Mouse (Mus musculus): ENCODE results near the gene Ncoa1. TPM values are rescaled to one million over a fixed set of nuclear protein-coding genes. Genes with fewer than 3 reads are reported as not detected.
"Not testable (repeated sequence)": the region's sequence is repeated elsewhere in the genome, so short reads cannot be mapped to it uniquely, and the experiment has no call there.

The Ncoa1 gene
- total and polyA plus RNA-seq, 2 experiments = 9.3 TPM

DNA sequence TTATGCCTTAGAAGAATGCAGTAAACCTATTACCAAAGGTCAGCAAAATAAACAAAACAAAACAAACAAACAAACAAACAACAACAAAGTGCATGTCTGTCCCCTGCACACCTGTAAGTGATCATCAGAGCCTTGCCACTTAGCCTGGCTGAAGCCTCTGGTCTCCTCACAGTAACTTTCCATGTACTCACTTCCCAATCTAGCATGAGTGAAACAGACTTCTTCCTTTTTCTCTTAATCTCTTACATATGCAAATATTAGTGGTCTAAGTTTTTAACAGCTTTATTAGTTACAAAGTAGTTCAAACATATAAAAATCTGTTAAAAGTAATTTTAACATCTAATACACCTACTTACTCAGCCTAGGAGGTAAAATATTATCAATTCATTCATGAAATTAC, 24.7 kb downstream of the Ncoa1 start:
- no peaks in the 10 kb centered on the region for H3K27me3 ChIP-seq (ENCODE audit: control insufficient read depth, insufficient read depth, low read length)
- no peak for DNase-seq (ENCODE audit: extremely low read depth, low read depth, low spot score)
- no peak for TF ChIP-seq CTCF (IDR thresholded peaks at IDR 0.05; ENCODE audit: low read depth, low read length)
- no peak for TF ChIP-seq POLR2A (IDR thresholded peaks at IDR 0.05; ENCODE audit: extremely low read depth, insufficient read depth, low read length)
- H3K79me2 ChIP-seq (ENCODE audit: control insufficient read depth, insufficient read depth, low read length) = peaks cover 10% of the 10 kb centered on the region; the same call in 1 of the 2 replicates
- H3K4me3 ChIP-seq (ENCODE audit: insufficient read depth, low read depth, low read length) = no peak overlapping the region
- H3K9ac ChIP-seq (ENCODE audit: low read depth, low read length) = no peak overlapping the region
- H3K4me1 ChIP-seq (ENCODE audit: control insufficient read depth, insufficient read depth, low read length) = peaks cover 6% of the 10 kb centered on the region
- no peaks in the 10 kb centered on the region for H3K36me3 ChIP-seq (ENCODE audit: control insufficient read depth, insufficient read depth, low read length)
- no peak overlapping the region for H3K27ac ChIP-seq (replicated peaks; ENCODE audit: insufficient read depth, low read depth, low read length)

DNA sequence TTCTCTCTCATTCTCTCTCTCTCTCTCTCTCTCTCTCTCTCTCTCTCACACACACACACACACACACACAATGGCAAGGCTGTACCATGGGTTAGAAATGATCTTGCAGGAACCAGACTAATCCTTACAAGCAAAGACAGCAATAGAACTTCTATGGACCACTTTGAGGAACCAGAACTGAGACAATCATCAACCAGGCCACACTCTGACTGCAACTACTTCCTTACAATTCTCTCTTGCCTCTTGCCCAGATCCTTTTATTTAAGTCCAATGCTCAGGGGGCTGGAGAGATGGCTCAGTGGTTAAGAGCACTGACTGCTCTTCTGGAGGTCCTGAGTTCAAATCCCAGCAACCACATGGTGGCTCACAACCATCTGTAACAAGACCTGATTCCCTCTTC, 26.5 kb downstream of the Ncoa1 start:
- not testable (repeated sequence) for H3K36me3 ChIP-seq (ENCODE audit: control insufficient read depth, insufficient read depth, low read length); DNase-seq (ENCODE audit: extremely low read depth, low read depth, low spot score); H3K79me2 ChIP-seq (ENCODE audit: control insufficient read depth, insufficient read depth, low read length)

DNA sequence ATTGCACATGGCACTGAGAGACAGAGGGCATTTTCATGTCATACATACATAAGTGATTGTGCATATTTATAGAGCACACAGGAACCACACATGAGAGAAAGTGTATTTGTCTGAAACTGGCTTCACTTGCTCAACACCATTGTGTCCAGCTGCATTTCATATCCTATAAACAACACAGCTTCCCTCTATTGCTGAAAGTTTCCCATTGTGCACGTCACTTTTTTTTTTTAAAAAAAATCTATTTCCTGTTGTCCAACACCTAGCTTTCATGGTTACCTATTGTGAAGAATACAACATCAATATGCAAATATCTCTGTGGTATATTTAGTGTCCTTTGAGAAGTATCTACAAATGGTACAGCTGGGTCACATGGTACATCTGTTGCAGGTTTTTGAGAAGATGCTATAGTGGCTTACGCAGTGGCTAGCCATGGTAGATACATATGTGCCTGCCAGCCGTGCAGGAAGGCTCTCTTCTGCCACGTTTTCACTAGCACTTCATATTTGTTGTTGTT, 28.8 kb downstream of the Ncoa1 start:
- no peaks in the 10 kb centered on the region; the same call in 1 of the 2 replicates for H3K4me1 ChIP-seq (ENCODE audit: control insufficient read depth, insufficient read depth, low read length)
- H3K36me3 ChIP-seq (ENCODE audit: control insufficient read depth, insufficient read depth, low read length) = no peaks in the 10 kb centered on the region
- no peak overlapping the region for H3K27ac ChIP-seq (replicated peaks; ENCODE audit: insufficient read depth, low read depth, low read length)
- H3K27me3 ChIP-seq (ENCODE audit: control insufficient read depth, insufficient read depth, low read length) = no peaks in the 10 kb centered on the region
- H3K4me3 ChIP-seq (ENCODE audit: insufficient read depth, low read depth, low read length) = no peak overlapping the region
- H3K79me2 ChIP-seq (ENCODE audit: control insufficient read depth, insufficient read depth, low read length) = peaks cover 13% of the 10 kb centered on the region; the same call in 1 of the 2 replicates
- no peak overlapping the region for H3K9ac ChIP-seq (ENCODE audit: low read depth, low read length)
- DNase-seq (ENCODE audit: extremely low read depth, low read depth, low spot score) = no peak
- TF ChIP-seq POLR2A (IDR thresholded peaks at IDR 0.05; ENCODE audit: extremely low read depth, insufficient read depth, low read length) (no peak), CTCF (IDR thresholded peaks at IDR 0.05; ENCODE audit: low read depth, low read length) (no peak)
- WGBS = 80% methylated on average over 4 of the region's 4 CpGs

More for the DNA sequence above, 26.5 kb downstream of the Ncoa1 start:
- H3K27ac ChIP-seq (replicated peaks; ENCODE audit: insufficient read depth, low read depth, low read length); H3K27me3 ChIP-seq (ENCODE audit: control insufficient read depth, insufficient read depth, low read length); H3K4me1 ChIP-seq (ENCODE audit: control insufficient read depth, insufficient read depth, low read length); H3K4me3 ChIP-seq (ENCODE audit: insufficient read depth, low read depth, low read length); H3K9ac ChIP-seq (ENCODE audit: low read depth, low read length): not testable (repeated sequence)

DNA sequence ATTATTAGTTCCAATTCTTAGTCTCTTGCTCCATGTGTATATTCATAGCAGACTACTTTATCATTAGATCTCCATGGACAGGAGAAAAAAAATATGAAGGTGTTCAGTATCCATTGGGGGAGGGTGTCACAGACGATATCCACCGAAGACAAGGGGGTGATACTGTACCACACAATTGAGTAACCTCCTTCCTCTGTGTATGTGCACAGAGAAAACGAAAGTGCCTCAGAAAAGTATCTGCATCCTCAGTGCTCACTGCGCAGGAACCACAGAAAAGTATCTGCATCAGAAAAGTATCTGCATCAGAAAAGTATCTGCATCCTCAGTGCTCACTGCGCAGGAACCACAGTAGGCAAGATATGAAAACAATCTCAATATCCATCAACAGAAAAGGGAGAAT, 32.0 kb downstream of the Ncoa1 start:
- H3K4me1 ChIP-seq (ENCODE audit: control insufficient read depth, insufficient read depth, low read length) = no peaks in the 10 kb centered on the region; the same call in 1 of the 2 replicates
- WGBS = 85% methylated on average over 5 of the region's 5 CpGs
- no peaks in the 10 kb centered on the region for H3K27me3 ChIP-seq (ENCODE audit: control insufficient read depth, insufficient read depth, low read length)
- no peak for DNase-seq (ENCODE audit: extremely low read depth, low read depth, low spot score)
- TF ChIP-seq POLR2A (IDR thresholded peaks at IDR 0.05; ENCODE audit: extremely low read depth, insufficient read depth, low read length) (no peak), CTCF (IDR thresholded peaks at IDR 0.05; ENCODE audit: low read depth, low read length) (no peak)
- peaks cover 22% of the 10 kb centered on the region; the same call in 1 of the 2 replicates for H3K79me2 ChIP-seq (ENCODE audit: control insufficient read depth, insufficient read depth, low read length)
- H3K36me3 ChIP-seq (ENCODE audit: control insufficient read depth, insufficient read depth, low read length) = no peaks in the 10 kb centered on the region
- no peak overlapping the region for H3K27ac ChIP-seq (replicated peaks; ENCODE audit: insufficient read depth, low read depth, low read length)
- no peak overlapping the region for H3K9ac ChIP-seq (ENCODE audit: low read depth, low read length)
- H3K4me3 ChIP-seq (ENCODE audit: insufficient read depth, low read depth, low read length) = no peak overlapping the region

DNA sequence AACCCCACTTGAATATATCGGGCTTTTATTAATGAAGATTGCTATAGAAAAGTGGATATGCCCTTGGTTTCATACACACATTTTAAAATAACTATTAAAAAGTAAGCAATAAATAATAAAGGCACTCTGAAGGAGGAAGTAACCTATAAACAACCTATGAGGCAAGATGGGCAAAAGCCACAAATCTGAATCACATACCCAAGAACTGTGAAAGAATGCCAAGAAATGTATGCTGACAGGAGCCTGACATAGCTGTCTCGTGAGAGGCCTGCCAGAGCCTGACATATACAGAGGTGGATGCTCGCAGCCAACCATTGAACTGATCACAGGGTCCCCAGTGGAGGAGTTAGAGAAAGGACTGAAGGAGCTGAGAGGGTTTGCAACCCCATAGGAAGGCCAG, 35.5 kb downstream of the Ncoa1 start:
- Histone ChIP-seq H3K79me2 (ENCODE audit: control insufficient read depth, insufficient read depth, low read length) (peaks cover 27% of the 10 kb centered on the region; the same call in 1 of the 2 replicates), H3K27ac (replicated peaks; ENCODE audit: insufficient read depth, low read depth, low read length) (no peak overlapping the region), H3K9ac (ENCODE audit: low read depth, low read length) (no peak overlapping the region), H3K4me1 (ENCODE audit: control insufficient read depth, insufficient read depth, low read length) (no peaks in the 10 kb centered on the region; the same call in 1 of the 2 replicates), H3K4me3 (ENCODE audit: insufficient read depth, low read depth, low read length) (no peak overlapping the region), H3K27me3 (ENCODE audit: control insufficient read depth, insufficient read depth, low read length) (no peaks in the 10 kb centered on the region), H3K36me3 (ENCODE audit: control insufficient read depth, insufficient read depth, low read length) (no peaks in the 10 kb centered on the region)
- no peak for DNase-seq (ENCODE audit: extremely low read depth, low read depth, low spot score)
- 94% methylated on average over 3 of the region's 3 CpGs for WGBS
- TF ChIP-seq POLR2A (IDR thresholded peaks at IDR 0.05; ENCODE audit: extremely low read depth, insufficient read depth, low read length) (no peak), CTCF (IDR thresholded peaks at IDR 0.05; ENCODE audit: low read depth, low read length) (no peak)

DNA sequence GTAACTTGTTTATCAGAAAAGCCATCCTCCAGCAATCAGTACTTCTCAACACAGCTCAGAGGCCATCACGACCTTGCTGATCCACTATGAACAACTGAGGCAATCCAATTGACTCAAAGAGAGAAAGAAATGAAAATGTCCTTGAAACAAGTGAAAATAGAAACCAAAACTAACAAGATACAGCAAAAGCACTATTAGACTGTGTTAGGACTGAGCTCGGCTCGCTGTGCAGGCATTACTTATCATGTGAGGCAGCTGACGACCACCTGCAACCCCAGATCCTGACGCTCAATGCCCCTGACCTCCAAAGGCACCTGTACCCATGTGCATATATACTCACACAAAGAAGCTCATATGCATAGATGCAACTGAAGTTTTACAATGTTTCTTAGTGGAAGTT, 40.8 kb downstream of the Ncoa1 start:
- 63% methylated on average over 5 of the region's 5 CpGs for WGBS
- Histone ChIP-seq H3K4me1 (ENCODE audit: control insufficient read depth, insufficient read depth, low read length) (no peaks in the 10 kb centered on the region), H3K27me3 (ENCODE audit: control insufficient read depth, insufficient read depth, low read length) (no peaks in the 10 kb centered on the region), H3K9ac (ENCODE audit: low read depth, low read length) (no peak overlapping the region), H3K4me3 (ENCODE audit: insufficient read depth, low read depth, low read length) (no peak overlapping the region), H3K27ac (replicated peaks; ENCODE audit: insufficient read depth, low read depth, low read length) (no peak overlapping the region), H3K36me3 (ENCODE audit: control insufficient read depth, insufficient read depth, low read length) (no peaks in the 10 kb centered on the region), H3K79me2 (ENCODE audit: control insufficient read depth, insufficient read depth, low read length) (peaks cover 25% of the 10 kb centered on the region)
- TF ChIP-seq POLR2A (IDR thresholded peaks at IDR 0.05; ENCODE audit: extremely low read depth, insufficient read depth, low read length) = no peak
- TF ChIP-seq CTCF (IDR thresholded peaks at IDR 0.05; ENCODE audit: low read depth, low read length) = no peak
- DNase-seq (ENCODE audit: extremely low read depth, low read depth, low spot score) = no peak

Measured in liver, adult 2 months (tissue).